Mouse (Mus musculus): ENCODE measurements around the gene Gimap9.

DNA sequence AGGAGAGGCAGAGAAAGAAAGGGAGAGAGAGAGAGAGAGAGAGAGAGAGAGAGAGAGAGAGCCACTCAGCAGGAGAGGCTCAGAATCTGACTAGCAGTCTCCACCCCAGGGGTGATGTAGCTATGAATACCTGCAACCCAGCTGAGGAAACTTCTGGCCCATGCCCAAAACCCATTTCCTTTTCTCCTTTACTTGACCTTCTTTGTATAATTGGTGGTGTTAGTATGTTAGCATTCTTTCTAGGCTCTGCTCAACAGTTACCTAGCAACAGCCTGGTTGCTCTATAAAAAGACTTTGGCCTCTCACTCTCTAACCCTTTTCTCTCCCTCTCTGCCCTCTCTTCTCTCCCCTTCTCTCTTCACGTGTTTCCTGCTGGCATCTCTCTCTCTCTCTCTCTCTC, 49.5 kb downstream of the Gimap9 start:
- no peak for TF ChIP-seq CTCF (IDR thresholded peaks at IDR 0.05; ENCODE audit: borderline replicate concordance, extremely low read depth, insufficient read depth, insufficient read length)
- TF ChIP-seq POLR2A (IDR thresholded peaks at IDR 0.05; ENCODE audit: borderline replicate concordance, extremely low read depth, insufficient read depth, insufficient read length, poor library complexity, severe bottlenecking), result no peak

All from brain, embryonic 14.5 days (tissue).